Mouse (Mus musculus): ENCODE results near the gene Sgpl1. TPM values are rescaled to one million over a fixed set of nuclear protein-coding genes. Genes with fewer than 3 reads are reported as not detected.
"Not testable (repeated sequence)": the region's sequence is repeated elsewhere in the genome, so short reads cannot be mapped to it uniquely, and the experiment has no call there.

Gene Sgpl1
- polyA plus RNA-seq, 1 experiment from 2014 or later, result 46.9 TPM

GRCm38 (mm10) chr10:61123276-61123913 lies 24.1 kb downstream of the Sgpl1 start:
- ATAC-seq (ENCODE audit: insufficient read depth, low FRiP score, low read depth), result peak; percentile 92
- Histone ChIP-seq H3K36me3 (0 out of 2 replicates have a peak, but pooled peaks cover 7% of the 10 kb centered on the region), H3K4me1 (no peaks in the 10 kb centered on the region), H3K9ac (no peak overlapping the region), H3K27me3 (replicated peaks) (no peaks in the 10 kb centered on the region), H3K27ac (no peak overlapping the region), H3K9me3 (no peaks in the 10 kb centered on the region), H3K4me2 (no peak overlapping the region), H3K4me3 (replicated peaks) (no peak overlapping the region)
- 81% methylated on average over 3 of the region's 3 CpGs for WGBS

GRCm38 (mm10) chr10:61121732-61122131 lies 25.8 kb downstream of the Sgpl1 start:
- H3K4me1 ChIP-seq; H3K4me3 ChIP-seq (replicated peaks); H3K9ac ChIP-seq; ATAC-seq (ENCODE audit: insufficient read depth, low FRiP score, low read depth); H3K36me3 ChIP-seq; H3K27me3 ChIP-seq (replicated peaks); H3K27ac ChIP-seq; H3K4me2 ChIP-seq; H3K9me3 ChIP-seq: not testable (repeated sequence)
- WGBS, result 93% methylated on average over 4 of the region's 4 CpGs

- H3K27me3 ChIP-seq (replicated peaks), result no peaks in the 10 kb centered on the region
- no peak overlapping the region for H3K27ac ChIP-seq
- H3K36me3 ChIP-seq, result peaks cover 16% of the 10 kb centered on the region
- no peak overlapping the region for H3K9ac ChIP-seq
- H3K4me2 ChIP-seq, result no peak overlapping the region
- no peak for ATAC-seq (ENCODE audit: insufficient read depth, low FRiP score, low read depth)
- no peaks in the 10 kb centered on the region for H3K4me1 ChIP-seq
- WGBS, result 92% methylated on average over 2 of the region's 2 CpGs
- no peaks in the 10 kb centered on the region for H3K9me3 ChIP-seq
- no peak overlapping the region for H3K4me3 ChIP-seq (replicated peaks)
Measured at GRCm38 (mm10) chr10:61114246-61114720, 33.2 kb downstream of the Sgpl1 start.

GRCm38 (mm10) chr10:61103564-61104114 lies 43.9 kb downstream of the Sgpl1 start:
- Histone ChIP-seq H3K27ac (no peak overlapping the region), H3K36me3 (peaks cover 39% of the 10 kb centered on the region), H3K9ac (no peak overlapping the region), H3K4me1 (no peaks in the 10 kb centered on the region), H3K27me3 (replicated peaks) (no peaks in the 10 kb centered on the region), H3K4me3 (replicated peaks) (no peak overlapping the region), H3K9me3 (no peaks in the 10 kb centered on the region), H3K4me2 (no peak overlapping the region)
- WGBS, result 85% methylated on average over 3 of the region's 3 CpGs
- no peak for ATAC-seq (ENCODE audit: insufficient read depth, low FRiP score, low read depth)

- Histone ChIP-seq H3K9ac (no peak overlapping the region), H3K4me3 (replicated peaks) (no peak overlapping the region), H3K9me3 (no peaks in the 10 kb centered on the region), H3K4me2 (no peak overlapping the region), H3K27me3 (replicated peaks) (no peaks in the 10 kb centered on the region), H3K36me3 (no peaks in the 10 kb centered on the region), H3K4me1 (peaks cover 9% of the 10 kb centered on the region), H3K27ac (no peak overlapping the region)
- ATAC-seq (ENCODE audit: insufficient read depth, low FRiP score, low read depth), result no peak
- 75% methylated on average over 6 of the region's 6 CpGs for WGBS
Measured at GRCm38 (mm10) chr10:61091866-61092265, 55.6 kb downstream of the Sgpl1 start.

GRCm38 (mm10) chr10:61089170-61090142 lies 58.0 kb downstream of the Sgpl1 start, which contains the start of gene Pcbd1:
TSS of gene Pcbd1 (plus strand) at chr10:61089331.
- peak within 1 kb of the TSS; percentile 47 for H3K4me3 ChIP-seq (replicated peaks)
- peaks cover 9% of the 10 kb centered on the region for H3K4me1 ChIP-seq

GRCm38 (mm10) chr10:61088468-61088867 lies 59.0 kb downstream of the Sgpl1 start:
- Histone ChIP-seq H3K4me2 (no peak overlapping the region), H3K4me1 (peaks cover 9% of the 10 kb centered on the region), H3K9ac (no peak overlapping the region), H3K27me3 (replicated peaks) (no peaks in the 10 kb centered on the region), H3K4me3 (replicated peaks) (no peak overlapping the region), H3K27ac (no peak overlapping the region), H3K9me3 (no peaks in the 10 kb centered on the region), H3K36me3 (no peaks in the 10 kb centered on the region)
- ATAC-seq (ENCODE audit: insufficient read depth, low FRiP score, low read depth), result no peak
- WGBS, result 65% methylated on average over 3 of the region's 3 CpGs

More at GRCm38 (mm10) chr10:61089170-61090142, 58.0 kb downstream of the Sgpl1 start, which contains the start of gene Pcbd1:
- no peaks in the 10 kb centered on the region for H3K36me3 ChIP-seq
- H3K4me2 ChIP-seq, result peak within 1 kb of the TSS; percentile 86
- H3K9me3 ChIP-seq, result no peaks in the 10 kb centered on the region
- peak within 1 kb of the TSS; percentile 69 for H3K9ac ChIP-seq
- H3K27ac ChIP-seq, result peak within 1 kb of the TSS; percentile 87
- WGBS, result 10% methylated on average over 33 of the region's 33 CpGs
- ATAC-seq (ENCODE audit: insufficient read depth, low FRiP score, low read depth), result peak; percentile 82
- H3K27me3 ChIP-seq (replicated peaks), result no peaks in the 10 kb centered on the region

GRCm38 (mm10) chr10:61086502-61086901 lies 61.0 kb downstream of the Sgpl1 start:
- ATAC-seq (ENCODE audit: insufficient read depth, low FRiP score, low read depth), result no peak
- no peak overlapping the region for H3K9ac ChIP-seq

GRCm38 (mm10) chr10:61085364-61085763 lies 62.1 kb downstream of the Sgpl1 start:
- ATAC-seq (ENCODE audit: insufficient read depth, low FRiP score, low read depth), result no peak
- Histone ChIP-seq H3K4me2 (no peak overlapping the region), H3K4me1 (peaks cover 12% of the 10 kb centered on the region), H3K36me3 (no peaks in the 10 kb centered on the region), H3K9ac (no peak overlapping the region), H3K27me3 (replicated peaks) (no peaks in the 10 kb centered on the region), H3K27ac (no peak overlapping the region), H3K4me3 (replicated peaks) (no peak overlapping the region), H3K9me3 (no peaks in the 10 kb centered on the region)
- 75% methylated on average over 2 of the region's 2 CpGs for WGBS

More at GRCm38 (mm10) chr10:61086502-61086901, 61.0 kb downstream of the Sgpl1 start:
- no peaks in the 10 kb centered on the region for H3K27me3 ChIP-seq (replicated peaks)
- H3K36me3 ChIP-seq, result no peaks in the 10 kb centered on the region
- no peak overlapping the region for H3K4me3 ChIP-seq (replicated peaks)
- H3K9me3 ChIP-seq, result no peaks in the 10 kb centered on the region
- H3K4me2 ChIP-seq, result no peak overlapping the region
- WGBS, result 52% methylated on average over 3 of the region's 3 CpGs
- no peak overlapping the region for H3K27ac ChIP-seq
- H3K4me1 ChIP-seq, result peaks cover 9% of the 10 kb centered on the region

- H3K27me3 ChIP-seq (replicated peaks), result no peaks in the 10 kb centered on the region
Measured at GRCm38 (mm10) chr10:61080931-61081255, 66.6 kb downstream of the Sgpl1 start.

GRCm38 (mm10) chr10:61080227-61080930 lies 67.1 kb downstream of the Sgpl1 start:
- Histone ChIP-seq H3K9me3 (no peaks in the 10 kb centered on the region), H3K4me2 (peak overlapping the region; percentile 24; the same call in 1 of the 2 replicates), H3K27ac (no peak overlapping the region), H3K4me1 (0 out of 2 replicates have a peak, but pooled peaks cover 4% of the 10 kb centered on the region), H3K27me3 (replicated peaks) (no peaks in the 10 kb centered on the region), H3K36me3 (no peaks in the 10 kb centered on the region), H3K9ac (no peak overlapping the region), H3K4me3 (replicated peaks) (no peak overlapping the region; the same call in 1 of the 2 replicates)
- 47% methylated on average over 14 of the region's 14 CpGs for WGBS
- peak; percentile 87; the same call in 1 of the 2 replicates for ATAC-seq (ENCODE audit: insufficient read depth, low FRiP score, low read depth)

More at GRCm38 (mm10) chr10:61080931-61081255, 66.6 kb downstream of the Sgpl1 start:
- H3K9me3 ChIP-seq, result no peaks in the 10 kb centered on the region
- no peaks in the 10 kb centered on the region for H3K36me3 ChIP-seq
- no peak overlapping the region for H3K4me3 ChIP-seq (replicated peaks)
- ATAC-seq (ENCODE audit: insufficient read depth, low FRiP score, low read depth), result no peak
- WGBS, result 43% methylated on average over 11 of the region's 11 CpGs
- H3K9ac ChIP-seq, result no peak overlapping the region
- 0 out of 2 replicates have a peak overlapping the region, but pooled peaks have one; percentile 24 for H3K4me2 ChIP-seq
- no peak overlapping the region for H3K27ac ChIP-seq
- 0 out of 2 replicates have a peak, but pooled peaks cover 4% of the 10 kb centered on the region for H3K4me1 ChIP-seq
